Mouse (Mus musculus) stomach, postnatal 0 days (tissue): ENCODE data around the gene Prl7b1.

Source experiments
- CTCF ChIP-seq: IDR thresholded peaks from 2 replicates; pipeline ENCODE4 v1.5.1; 2016; ENCODE audit warnings: antibody characterized with exemption, low read depth, mild to moderate bottlenecking, moderate library complexity
- EP300 ChIP-seq: optimal IDR thresholded peaks from 2 replicates; pipeline ENCODE3; 2016; ENCODE audit warnings: antibody characterized with exemption

DNA sequence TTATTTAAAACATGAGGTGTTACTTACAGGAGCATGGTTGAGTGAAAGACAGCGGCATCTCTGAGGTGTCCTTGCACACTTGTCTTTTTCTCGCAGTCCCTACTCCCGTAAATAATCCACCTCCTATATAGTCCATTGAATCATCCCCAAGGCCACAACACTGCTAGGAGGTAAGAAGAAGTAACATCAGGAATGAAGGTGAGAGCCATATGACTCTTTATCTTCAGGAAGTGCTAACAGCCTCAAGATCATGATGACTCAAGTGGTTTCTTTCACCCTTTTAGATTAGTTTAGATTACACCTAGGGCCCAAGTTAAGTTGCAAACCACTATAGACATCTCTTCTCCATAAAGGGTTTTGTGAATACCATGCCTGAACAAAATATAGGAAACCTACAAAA is 32.0 kb upstream of the Prl7b1 start, which contains the start of gene Prl7a1:
- no peak for TF ChIP-seq EP300
- no peak for TF ChIP-seq CTCF
